Mouse (Mus musculus) embryonic facial prominence, embryonic 14.5 days (tissue): ENCODE measurements around the gene Gm10643. TPM values are rescaled to one million over a fixed set of nuclear protein-coding genes. Genes with fewer than 3 reads are reported as not detected.

ENCODE experiments used
- ATAC-seq: fragments of 200-750 bp; cut with Nextera tagmentation; 2 replicates; pipeline ENCODE4 v1.8.0; 2017; ENCODE audit warnings: low read depth, moderate number of reproducible peaks, moderate TSS enrichment
- DNase-seq: peaks from one replicate; pipeline ENCODE4 v3.0.0-alpha.2; 2015; ENCODE audit warnings: low spot score
- H3K27ac ChIP-seq: fragments of 300-500 bp; sonication (generic); replicated peaks from 2 replicates; pipeline ENCODE4 v1.5.1; 2014; ENCODE audit warnings: low read depth, mild to moderate bottlenecking, low read length, moderate library complexity
- H3K27me3 ChIP-seq: fragments of 300-500 bp; sonication (generic); replicated peaks from 2 replicates; pipeline ENCODE4 v1.6.1; 2014; ENCODE audit warnings: low read length; ENCODE audit not compliant: control insufficient read depth, insufficient read depth
- H3K36me3 ChIP-seq: fragments of 300-500 bp; sonication (generic); 2 replicates; pipeline ENCODE4 v1.6.1; 2014; ENCODE audit warnings: low read length, mixed read lengths; ENCODE audit not compliant: control insufficient read depth, insufficient read depth
- H3K4me1 ChIP-seq: fragments of 300-500 bp; sonication (generic); 2 replicates; pipeline ENCODE4 v1.6.1; 2014; ENCODE audit warnings: antibody characterized with exemption, low read length; ENCODE audit not compliant: control insufficient read depth, insufficient read depth
- H3K4me2 ChIP-seq: fragments of 300-500 bp; sonication (generic); 2 replicates; pipeline ENCODE4 v1.6.1; 2014; ENCODE audit warnings: low read depth, mild to moderate bottlenecking, low read length, moderate library complexity, mixed read lengths
- H3K4me3 ChIP-seq: fragments of 300-500 bp; sonication (generic); 2 replicates; pipeline ENCODE4 v1.5.1; 2014; ENCODE audit warnings: low read depth, mild to moderate bottlenecking, low read length
- H3K9ac ChIP-seq: fragments of 300-500 bp; sonication (generic); 2 replicates; pipeline ENCODE4 v1.6.1; 2014; ENCODE audit warnings: low read depth, mild to moderate bottlenecking, low read length, moderate library complexity, mixed read lengths
- H3K9me3 ChIP-seq: fragments of 300-500 bp; sonication (generic); 2 replicates; pipeline ENCODE4 v1.6.1; 2016; ENCODE audit warnings: low read length; ENCODE audit not compliant: control insufficient read depth
- WGBS: fragments of 180-500 bp; shearing (Covaris S2); extraction: QIAGEN DNeasy Blood & Tissue Kit; methylation state at CpG from one replicate; pipeline ENCODE4 v1.1.7; 2014; 5-methylcytosine and 5-hydroxymethylcytosine counted together
- polyA plus RNA-seq: library from polyadenylated mRNA; unstranded; fragments of >200 nt; fragmentation: Nextera tagmentation; extraction: Ambion mirVana; gene quantifications from 2 replicates; pipeline ENCODE4 v1.2.1, GENCODE M21; 2014

Gm10643 gene
- polyA plus RNA-seq, 1 experiment from 2014 or later: 2.3 TPM

DNA sequence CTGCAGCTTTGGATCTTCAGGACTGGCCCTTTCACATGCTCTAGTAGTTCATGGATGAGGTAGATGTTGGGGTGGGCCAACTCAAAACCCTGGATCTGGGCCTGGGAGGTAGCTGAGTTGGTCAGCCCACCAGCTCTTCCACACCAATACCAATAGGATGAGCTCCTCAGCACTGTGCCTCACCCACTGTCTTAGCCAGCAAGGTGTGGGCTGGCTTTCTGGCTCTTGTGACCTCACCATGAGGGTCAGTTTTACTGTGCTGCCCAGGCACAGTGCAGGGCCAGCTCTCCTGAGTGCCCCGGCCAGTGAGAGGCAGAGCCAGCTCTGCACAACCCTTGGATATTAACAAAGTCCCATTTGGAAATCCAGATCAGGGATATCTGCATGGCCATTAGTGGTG, 7.1 kb downstream of the Gm10643 start:
- Histone ChIP-seq H3K4me3 (no peak overlapping the region), H3K9me3 (no peaks in the 10 kb centered on the region), H3K36me3 (no peaks in the 10 kb centered on the region), H3K4me1 (no peaks in the 10 kb centered on the region), H3K27me3 (no peaks in the 10 kb centered on the region), H3K27ac (no peak overlapping the region), H3K9ac (no peak overlapping the region), H3K4me2 (no peak overlapping the region)
- no peak for ATAC-seq
- WGBS: 100% methylated on average over 1 of the region's 1 CpGs
- no peak for DNase-seq

DNA sequence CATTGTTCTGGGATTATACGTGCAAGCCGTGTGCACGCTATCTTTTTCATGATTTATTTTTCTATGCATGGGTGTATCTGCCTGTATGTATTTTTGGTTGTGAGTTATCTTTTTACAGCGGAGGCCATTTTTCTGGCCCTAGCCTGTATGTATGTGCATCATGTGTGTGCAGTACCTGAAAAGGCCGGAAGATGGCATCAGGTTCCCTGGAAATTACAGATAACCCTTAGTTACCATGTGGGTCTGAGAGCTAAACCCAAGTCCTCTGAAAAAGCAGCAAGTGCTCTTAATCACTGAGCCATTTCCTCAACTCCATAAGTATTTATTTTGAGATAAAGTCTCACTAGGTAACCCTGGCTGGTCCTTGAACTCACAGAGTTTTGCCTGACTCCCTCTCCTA, 11.7 kb downstream of the Gm10643 start:
- Histone ChIP-seq H3K4me2 (no peak overlapping the region), H3K9me3 (no peaks in the 10 kb centered on the region), H3K27ac (no peak overlapping the region), H3K4me1 (no peaks in the 10 kb centered on the region), H3K27me3 (no peaks in the 10 kb centered on the region), H3K4me3 (no peak overlapping the region), H3K36me3 (no peaks in the 10 kb centered on the region), H3K9ac (no peak overlapping the region)
- no peak for DNase-seq
- no peak for ATAC-seq
- 95% methylated on average over 5 of the region's 5 CpGs for WGBS

DNA sequence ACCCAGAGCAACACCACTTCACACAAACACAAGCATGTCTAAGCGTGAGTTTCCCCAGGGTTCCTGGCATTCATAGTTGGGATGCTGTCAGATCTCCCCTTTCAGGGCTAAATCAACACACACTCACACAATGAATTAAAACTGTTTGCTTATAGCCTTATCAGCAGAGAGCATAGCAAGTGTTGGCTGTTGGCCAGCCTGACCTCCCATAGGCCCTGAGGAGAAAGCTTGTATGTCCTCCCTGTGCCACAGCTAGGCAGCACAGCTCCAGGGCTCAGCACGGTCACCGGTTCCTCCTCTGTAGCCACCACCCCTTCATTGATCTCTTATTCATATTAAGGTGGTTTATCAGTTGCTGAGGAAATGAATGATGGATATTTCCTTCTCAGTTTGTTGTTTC, 12.2 kb downstream of the Gm10643 start:
- no peaks in the 10 kb centered on the region for H3K36me3 ChIP-seq
- no peak overlapping the region for H3K9ac ChIP-seq
- H3K27me3 ChIP-seq: no peaks in the 10 kb centered on the region
- H3K27ac ChIP-seq: no peak overlapping the region
- H3K4me1 ChIP-seq: no peaks in the 10 kb centered on the region
- H3K4me2 ChIP-seq: no peak overlapping the region
- 78% methylated on average over 3 of the region's 3 CpGs for WGBS
- peak; percentile 37; the same call in 1 of the 2 replicates for ATAC-seq
- H3K4me3 ChIP-seq: no peak overlapping the region
- H3K9me3 ChIP-seq: no peaks in the 10 kb centered on the region
- DNase-seq: peak; percentile 33

DNA sequence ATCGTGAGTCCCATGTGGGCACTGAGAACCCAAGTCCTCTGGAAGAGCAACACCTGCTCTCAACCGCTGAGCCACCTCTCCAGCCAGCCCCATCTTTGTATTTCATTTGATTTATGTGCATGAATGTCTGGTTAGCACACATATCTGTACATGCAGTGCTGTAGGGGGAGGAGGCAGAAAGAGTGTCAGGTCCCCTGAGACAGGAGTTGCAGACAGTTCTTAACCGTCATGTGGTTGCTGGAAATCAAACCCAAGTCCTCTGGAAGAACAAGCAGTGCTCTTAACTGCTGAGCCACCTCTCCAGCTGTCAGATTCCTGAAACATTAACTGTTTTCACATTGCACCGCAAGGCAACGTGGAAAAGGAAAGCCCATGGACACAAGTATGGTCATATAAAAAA, 16.8 kb downstream of the Gm10643 start:
- Histone ChIP-seq H3K9me3 (no peaks in the 10 kb centered on the region), H3K4me3 (no peak overlapping the region), H3K9ac (no peak overlapping the region), H3K27me3 (peaks cover 28% of the 10 kb centered on the region), H3K36me3 (no peaks in the 10 kb centered on the region), H3K4me1 (no peaks in the 10 kb centered on the region), H3K27ac (no peak overlapping the region), H3K4me2 (no peak overlapping the region)
- 58% methylated on average over 5 of the region's 5 CpGs for WGBS
- DNase-seq (no peak), ATAC-seq (no peak)

DNA sequence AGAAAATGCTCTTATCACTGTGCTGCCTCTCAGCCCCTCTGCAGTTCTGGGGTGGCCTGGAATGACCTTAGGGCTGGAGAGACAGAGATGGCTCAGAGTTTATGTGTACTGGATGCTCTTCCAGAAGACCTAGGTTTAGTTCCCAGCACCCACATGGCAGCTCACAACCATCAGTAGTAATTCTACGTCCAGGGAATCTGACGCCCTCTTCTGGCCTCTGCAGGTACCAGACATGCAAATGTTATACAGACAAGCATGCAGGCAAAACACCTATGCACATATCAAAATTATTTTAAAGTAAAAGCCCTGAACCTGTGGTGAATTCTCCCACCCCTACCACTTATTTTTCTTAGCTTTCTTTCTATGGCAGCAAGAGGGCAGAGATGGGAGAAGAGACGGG, 18.4 kb downstream of the Gm10643 start:
- DNase-seq: no peak
- no peak for ATAC-seq
- Histone ChIP-seq H3K27ac (no peak overlapping the region), H3K4me3 (no peak overlapping the region), H3K9me3 (no peaks in the 10 kb centered on the region), H3K36me3 (no peaks in the 10 kb centered on the region), H3K4me2 (no peak overlapping the region), H3K27me3 (peaks cover 45% of the 10 kb centered on the region), H3K4me1 (peaks cover 5% of the 10 kb centered on the region; the same call in 1 of the 2 replicates), H3K9ac (no peak overlapping the region)
- 77% methylated on average over 3 of the region's 3 CpGs for WGBS

DNA sequence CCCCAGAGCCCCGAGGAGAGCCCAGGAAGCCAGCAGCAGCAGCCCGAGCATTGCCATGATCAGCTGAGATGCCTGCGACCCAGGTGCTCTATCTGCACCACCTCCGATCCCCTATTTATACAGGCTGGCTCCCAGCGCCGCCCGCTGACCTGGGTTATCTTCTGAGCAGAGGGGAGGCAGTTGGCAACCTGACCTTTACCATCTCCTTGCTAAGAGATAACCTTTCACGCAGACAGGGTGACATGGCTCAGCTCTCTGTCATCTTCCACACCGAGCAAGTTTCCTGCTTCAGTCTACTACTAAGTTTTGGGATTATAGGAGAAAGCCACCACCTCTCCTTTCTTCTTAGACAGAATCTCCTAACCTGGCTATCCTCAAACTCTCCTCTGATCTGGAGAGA, 20.0 kb downstream of the Gm10643 start, which contains the start of gene Rln3:
Gene Rln3 (minus strand): TSS at position 101 of the 400 bp plus-strand sequence.
- no peak within 1 kb of the TSS for H3K27ac ChIP-seq
- H3K9ac ChIP-seq: no peak within 1 kb of the TSS
- DNase-seq (no peak), ATAC-seq (no peak)
- no peaks in the 10 kb centered on the region for H3K36me3 ChIP-seq
- H3K4me1 ChIP-seq: peaks cover 5% of the 10 kb centered on the region; the same call in 1 of the 2 replicates
- no peak within 1 kb of the TSS for H3K4me2 ChIP-seq
- no peak within 1 kb of the TSS for H3K4me3 ChIP-seq
- H3K27me3 ChIP-seq: peaks cover 57% of the 10 kb centered on the region
- WGBS: 14% methylated on average over 9 of the region's 9 CpGs
- H3K9me3 ChIP-seq: no peaks in the 10 kb centered on the region

DNA sequence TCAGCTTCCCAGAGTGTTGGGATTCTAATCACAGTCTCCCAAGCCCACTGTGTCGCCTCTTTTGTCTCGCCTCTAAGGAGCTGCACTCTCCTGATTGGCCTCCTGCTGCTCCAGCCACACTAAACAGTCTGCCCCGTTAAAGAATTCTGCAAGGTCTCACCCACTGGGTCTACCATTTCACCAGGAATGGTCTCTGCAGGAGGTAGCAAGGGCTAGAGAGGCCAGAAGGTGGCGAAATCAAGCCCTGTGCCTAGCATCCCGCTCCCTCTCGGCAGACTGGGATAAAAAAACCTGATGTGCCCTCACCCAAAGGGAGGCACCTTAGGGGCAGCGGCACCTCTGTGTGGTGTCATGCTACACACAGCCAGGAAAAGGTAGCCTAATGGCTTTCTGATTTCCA, 20.8 kb downstream of the Gm10643 start:
- H3K9me3 ChIP-seq: no peaks in the 10 kb centered on the region
- peaks cover 57% of the 10 kb centered on the region for H3K27me3 ChIP-seq
- H3K4me2 ChIP-seq: no peak overlapping the region
- 7% methylated on average over 7 of the region's 7 CpGs for WGBS
- no peak for DNase-seq
- no peaks in the 10 kb centered on the region for H3K36me3 ChIP-seq
- H3K9ac ChIP-seq: no peak overlapping the region
- peaks cover 5% of the 10 kb centered on the region; the same call in 1 of the 2 replicates for H3K4me1 ChIP-seq
- H3K27ac ChIP-seq: no peak overlapping the region
- no peak for ATAC-seq
- H3K4me3 ChIP-seq: no peak overlapping the region

DNA sequence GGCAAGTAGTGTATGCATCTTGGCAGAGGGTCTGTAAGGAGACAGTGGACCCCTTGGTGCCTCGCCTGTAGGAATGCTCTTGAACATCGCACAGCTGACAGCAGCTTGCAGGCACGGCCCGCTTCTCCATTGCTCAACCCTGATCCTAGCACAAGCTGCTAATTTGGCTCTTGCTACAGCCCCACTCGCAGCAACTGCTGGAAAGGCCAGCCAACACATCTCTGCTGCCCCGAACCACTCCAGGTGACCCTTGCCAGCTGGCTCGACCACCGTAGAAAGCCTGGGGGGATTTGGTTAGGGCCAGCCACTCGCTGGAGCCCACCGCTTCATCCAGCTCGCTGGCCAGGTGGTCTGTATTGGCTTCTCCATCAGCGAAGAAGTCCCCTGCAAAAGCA, 22.0 kb downstream of the Gm10643 start:
- no peaks in the 10 kb centered on the region for H3K9me3 ChIP-seq
- H3K27me3 ChIP-seq: peaks cover 57% of the 10 kb centered on the region
- H3K4me2 ChIP-seq: peak overlapping the region; percentile 79
- ATAC-seq (no peak), DNase-seq (no peak)
- 28% methylated on average over 10 of the region's 12 CpGs for WGBS
- no peak overlapping the region for H3K9ac ChIP-seq
- peak overlapping the region; percentile 45; the same call in 1 of the 2 replicates for H3K4me3 ChIP-seq
- H3K4me1 ChIP-seq: peaks cover 5% of the 10 kb centered on the region; the same call in 1 of the 2 replicates
- no peaks in the 10 kb centered on the region for H3K36me3 ChIP-seq
- H3K27ac ChIP-seq: no peak overlapping the region
